Mouse (Mus musculus) stomach, postnatal 0 days (tissue): ENCODE results near the gene Pik3c2g. TPM values are rescaled to one million over a fixed set of nuclear protein-coding genes. Genes with fewer than 3 reads are reported as not detected.
A peak's percentile ranks its signal among the peaks of the same experiment; 100 is the strongest.

ENCODE experiments used
- ATAC-seq: fragments of 200-750 bp; cut with Nextera tagmentation; 2 replicates; pipeline ENCODE4 v1.8.0; 2017; ENCODE audit not compliant: low FRiP score, low TSS enrichment
- DNase-seq: peaks from one replicate; pipeline ENCODE4 v3.0.0-alpha.2; 2016; ENCODE audit warnings: low spot score
- H3K27ac ChIP-seq: fragments of 300-500 bp; sonication (generic); replicated peaks from 2 replicates; pipeline ENCODE4 v1.5.1; 2014; ENCODE audit warnings: mild to moderate bottlenecking, control low read depth
- H3K27me3 ChIP-seq: fragments of 300-500 bp; sonication (generic); 2 replicates; pipeline ENCODE4 v1.6.1; 2014; ENCODE audit warnings: low read length; ENCODE audit not compliant: control insufficient read depth, insufficient read depth
- H3K36me3 ChIP-seq: fragments of 300-500 bp; sonication (generic); 2 replicates; pipeline ENCODE4 v1.6.1; 2014; ENCODE audit warnings: low read length, mixed read lengths; ENCODE audit not compliant: control insufficient read depth, insufficient read depth
- H3K4me1 ChIP-seq: fragments of 300-500 bp; sonication (generic); replicated peaks from 2 replicates; pipeline ENCODE4 v1.6.1; 2014; ENCODE audit warnings: antibody characterized with exemption; ENCODE audit not compliant: control insufficient read depth, insufficient read depth
- H3K4me2 ChIP-seq: fragments of 300-500 bp; sonication (generic); replicated peaks from 2 replicates; pipeline ENCODE4 v1.6.1; 2014; ENCODE audit warnings: low read depth, mild to moderate bottlenecking, control low read depth, moderate library complexity
- H3K4me3 ChIP-seq: fragments of 300-500 bp; sonication (generic); 2 replicates; pipeline ENCODE4 v1.5.1; 2014; ENCODE audit warnings: low read depth, low read length, control low read depth
- H3K9ac ChIP-seq: fragments of 300-500 bp; sonication (generic); 2 replicates; pipeline ENCODE4 v1.6.1; 2014; ENCODE audit warnings: mild to moderate bottlenecking, low read length, control low read depth, mixed read lengths
- H3K9me3 ChIP-seq: fragments of 300-500 bp; sonication (generic); 2 replicates; pipeline ENCODE4 v1.6.1; 2016; ENCODE audit warnings: low read length; ENCODE audit not compliant: control insufficient read depth
- CTCF ChIP-seq: IDR thresholded peaks from 2 replicates; pipeline ENCODE4 v1.5.1; 2016; ENCODE audit warnings: antibody characterized with exemption, low read depth, mild to moderate bottlenecking, moderate library complexity
- EP300 ChIP-seq: optimal IDR thresholded peaks from 2 replicates; pipeline ENCODE3; 2016; ENCODE audit warnings: antibody characterized with exemption
- WGBS: fragments of 180-500 bp; shearing (Covaris S2); extraction: QIAGEN DNeasy Blood & Tissue Kit; methylation state at CpG from one replicate; pipeline ENCODE4 v1.1.7; 2014; 5-methylcytosine and 5-hydroxymethylcytosine counted together
- polyA plus RNA-seq: library from polyadenylated mRNA; unstranded; fragments of >200 nt; fragmentation: Nextera tagmentation; extraction: Ambion mirVana; gene quantifications from 2 replicates; pipeline ENCODE4 v1.2.1, GENCODE M21; 2015

The Pik3c2g gene
- polyA plus RNA-seq, 1 experiment from 2014 or later = 5.1 TPM

DNA sequence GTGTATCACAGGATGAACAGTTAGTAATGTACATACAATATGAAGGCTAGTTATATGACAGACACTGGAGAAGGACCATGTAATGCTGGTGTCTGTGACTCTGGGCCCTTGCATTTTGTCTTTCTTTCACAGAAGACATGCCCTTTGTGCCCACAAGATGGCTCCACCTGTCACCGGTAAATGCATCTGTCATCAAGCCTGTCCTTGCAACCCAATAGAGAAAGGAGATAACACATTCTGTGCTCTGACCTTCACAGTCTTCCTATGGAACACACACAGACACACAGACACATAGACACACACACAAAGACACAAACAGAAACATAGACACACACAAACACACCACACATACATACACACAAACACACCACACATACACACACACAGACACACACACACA lies 75.4 kb downstream of the Pik3c2g start:
- WGBS = 50% methylated on average over 1 of the region's 1 CpGs
- no peak overlapping the region for H3K27ac ChIP-seq
- H3K9me3 ChIP-seq = no peaks in the 10 kb centered on the region
- no peak for DNase-seq
- H3K36me3 ChIP-seq = no peaks in the 10 kb centered on the region
- TF ChIP-seq EP300 (no peak), CTCF (peak; percentile 76)
- no peaks in the 10 kb centered on the region for H3K4me1 ChIP-seq
- no peak overlapping the region for H3K9ac ChIP-seq
- H3K4me2 ChIP-seq = no peak overlapping the region
- no peak overlapping the region for H3K4me3 ChIP-seq
- H3K27me3 ChIP-seq = no peaks in the 10 kb centered on the region
- no peak for ATAC-seq

DNA sequence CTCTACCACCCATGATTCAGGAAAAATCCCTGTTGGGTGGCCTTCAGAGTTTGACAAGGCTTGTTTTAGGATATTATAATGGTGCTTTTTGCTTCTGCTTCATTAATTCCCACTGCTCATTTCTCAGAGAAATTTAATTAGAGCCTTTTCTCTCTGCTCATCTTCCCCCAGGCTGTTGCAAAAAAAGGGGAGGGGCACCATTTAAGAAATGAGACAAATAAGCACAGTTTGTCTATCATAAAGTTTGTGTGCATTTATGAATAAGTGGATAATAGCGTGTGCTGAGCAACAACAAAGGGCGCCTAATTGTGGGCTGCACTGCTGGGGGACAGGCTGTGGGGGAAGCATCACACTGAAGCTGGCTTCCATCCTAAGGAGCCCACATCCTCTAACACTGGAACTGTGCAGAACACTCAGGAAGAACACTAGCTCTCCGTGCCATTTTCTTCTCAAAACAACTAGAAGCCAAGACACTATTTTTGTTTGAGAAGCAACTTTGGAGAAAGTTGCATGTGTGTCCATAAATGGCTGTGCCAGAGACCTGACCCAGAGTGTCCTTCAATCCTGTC lies 131.5 kb downstream of the Pik3c2g start:
- WGBS = 84% methylated on average over 3 of the region's 3 CpGs
- Histone ChIP-seq H3K9ac (no peak overlapping the region), H3K36me3 (no peaks in the 10 kb centered on the region), H3K27ac (no peak overlapping the region), H3K9me3 (no peaks in the 10 kb centered on the region), H3K27me3 (no peaks in the 10 kb centered on the region), H3K4me3 (no peak overlapping the region), H3K4me1 (no peaks in the 10 kb centered on the region), H3K4me2 (no peak overlapping the region)
- DNase-seq = no peak
- TF ChIP-seq CTCF (no peak), EP300 (no peak)
- ATAC-seq = no peak

DNA sequence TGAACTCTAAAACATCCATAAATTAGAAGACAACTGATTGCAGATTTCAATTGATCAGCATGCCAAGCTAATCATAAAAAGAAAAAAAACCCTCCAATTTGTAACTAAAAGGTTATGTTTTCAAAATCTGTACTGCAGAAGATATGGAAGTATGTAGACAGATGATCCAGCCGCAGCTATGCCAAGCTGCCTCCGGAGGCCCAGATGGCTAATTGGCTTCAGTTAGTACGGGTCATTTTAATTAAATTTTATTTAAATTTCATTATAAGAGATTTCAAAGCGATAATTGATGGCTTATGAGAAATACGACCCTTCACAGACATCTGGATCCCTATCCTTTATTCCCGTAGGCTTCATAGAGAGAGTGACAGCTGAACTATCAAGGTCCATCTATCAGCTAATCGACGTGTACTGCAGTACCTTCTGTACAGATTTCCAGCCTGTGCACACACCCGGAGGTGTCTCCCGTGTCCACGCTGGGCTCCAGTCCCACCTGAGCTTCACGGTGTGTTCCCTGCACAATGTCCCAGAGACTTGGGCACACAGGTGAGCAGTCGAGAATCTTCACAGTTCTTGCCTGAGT lies 132.7 kb downstream of the Pik3c2g start:
- DNase-seq (no peak), ATAC-seq (no peak)
- H3K27me3 ChIP-seq = no peaks in the 10 kb centered on the region
- no peaks in the 10 kb centered on the region for H3K36me3 ChIP-seq
- H3K9me3 ChIP-seq = no peaks in the 10 kb centered on the region
- H3K4me1 ChIP-seq = no peaks in the 10 kb centered on the region
- WGBS = 86% methylated on average over 13 of the region's 13 CpGs
- H3K4me3 ChIP-seq = no peak overlapping the region
- no peak overlapping the region for H3K27ac ChIP-seq
- TF ChIP-seq CTCF (no peak), EP300 (no peak)
- H3K9ac ChIP-seq = no peak overlapping the region
- no peak overlapping the region for H3K4me2 ChIP-seq

DNA sequence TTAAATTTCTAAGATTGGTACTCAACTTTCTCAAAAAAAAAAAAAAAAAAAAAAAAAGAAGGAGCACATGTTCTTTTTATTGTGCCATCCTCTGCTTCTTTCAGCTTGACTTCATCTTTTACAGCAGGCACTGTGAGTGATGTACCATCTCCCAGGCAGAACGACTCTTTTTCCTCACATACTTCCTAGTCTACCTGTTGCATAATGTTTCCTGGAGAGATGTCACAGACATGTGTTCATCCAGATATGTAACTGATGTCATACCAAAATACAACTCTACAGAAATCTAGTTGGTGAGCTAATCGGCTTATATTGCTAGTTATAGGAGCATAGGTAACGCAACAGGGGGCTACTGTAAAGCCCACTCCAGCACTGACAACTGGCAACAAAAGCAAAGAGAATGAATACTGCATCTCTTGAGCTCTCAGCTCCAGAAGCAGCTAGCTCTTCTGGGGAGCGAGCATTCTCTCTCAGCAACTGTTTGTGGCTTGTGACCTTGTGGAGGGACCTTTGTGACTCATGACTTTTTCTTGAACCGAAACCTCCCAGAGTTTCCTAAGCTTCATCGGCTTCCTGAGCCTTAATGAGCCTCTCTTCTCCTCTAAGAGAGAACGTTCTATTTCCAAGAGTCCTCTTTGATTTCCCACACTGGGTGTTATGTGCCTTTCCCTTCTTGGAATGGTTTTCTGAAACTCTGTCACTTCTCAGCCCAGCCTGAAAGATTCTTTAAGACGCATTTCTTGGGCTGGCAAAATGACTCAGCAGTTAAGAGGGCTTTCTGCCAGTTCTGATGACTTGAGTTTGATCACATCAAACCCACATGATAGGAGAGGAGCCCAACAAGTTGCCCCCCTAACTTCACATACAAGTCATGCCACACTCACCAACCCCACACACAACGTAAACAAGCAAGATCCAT lies 148.9 kb downstream of the Pik3c2g start:
- Histone ChIP-seq H3K4me1 (no peaks in the 10 kb centered on the region), H3K36me3 (no peaks in the 10 kb centered on the region), H3K27me3 (no peaks in the 10 kb centered on the region), H3K9ac (no peak overlapping the region), H3K27ac (no peak overlapping the region), H3K4me3 (no peak overlapping the region), H3K4me2 (no peak overlapping the region), H3K9me3 (no peaks in the 10 kb centered on the region)
- no peak for DNase-seq
- WGBS = 78% methylated on average over 9 of the region's 9 CpGs
- no peak for ATAC-seq
- TF ChIP-seq CTCF (no peak), EP300 (no peak)

DNA sequence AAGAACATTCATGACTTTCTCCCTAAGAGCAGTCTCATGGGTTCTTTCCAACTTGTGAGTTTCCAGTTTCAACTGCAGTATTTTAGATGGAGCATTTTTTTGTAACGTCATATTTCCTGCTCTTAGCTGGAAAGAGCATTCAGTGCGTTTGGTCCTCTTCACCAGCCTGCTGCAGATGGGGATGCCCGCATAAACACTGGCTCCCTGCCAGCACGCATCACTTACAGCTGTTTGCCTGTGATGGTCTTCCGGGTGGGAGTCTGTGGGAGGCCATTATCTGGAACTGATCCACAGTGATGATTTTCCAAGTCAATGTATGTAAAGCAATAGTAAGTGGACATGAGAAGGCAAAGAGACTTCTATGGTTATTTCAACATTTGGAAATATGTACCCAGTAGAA lies 151.3 kb downstream of the Pik3c2g start:
- no peaks in the 10 kb centered on the region for H3K27me3 ChIP-seq
- ATAC-seq = no peak
- WGBS = 49% methylated on average over 5 of the region's 5 CpGs
- no peak overlapping the region for H3K27ac ChIP-seq
- no peak overlapping the region for H3K4me2 ChIP-seq
- no peak overlapping the region for H3K4me3 ChIP-seq
- no peak for DNase-seq
- no peaks in the 10 kb centered on the region for H3K4me1 ChIP-seq
- no peaks in the 10 kb centered on the region for H3K36me3 ChIP-seq
- no peak for TF ChIP-seq EP300
- TF ChIP-seq CTCF = no peak
- H3K9me3 ChIP-seq = no peaks in the 10 kb centered on the region
- no peak overlapping the region for H3K9ac ChIP-seq
